Mouse (Mus musculus): ENCODE measurements at regions not wholly inside any gene's neighbourhood (a gene's known extent, or its start where the extent isn't known, plus 50 kb on each side); places are given as distances from the start of the nearest gene placed in this dataset.

GRCm38 (mm10) chr3:56590071-56590470 lies 406.6 kb upstream of the Nbea start:
- Histone ChIP-seq H3K4me3 (no peak overlapping the region), H3K27ac (no peak overlapping the region)
- peak; percentile 12 for DNase-seq
- no peak for TF ChIP-seq CTCF (IDR thresholded peaks at IDR 0.05)
- intact Hi-C loops (cut with DNase I) = no loop called here

GRCm38 (mm10) chr3:56575422-56575821 lies 391.9 kb upstream of the Nbea start:
- DNase-seq = no peak
- no peak overlapping the region for H3K27ac ChIP-seq
- no peak overlapping the region for H3K4me3 ChIP-seq

GRCm38 (mm10) chr3:56536178-56536577 lies 352.7 kb upstream of the Nbea start:
- no peak for DNase-seq
- no peak overlapping the region for H3K4me3 ChIP-seq
- peak; percentile 21; the same call in 1 of the 2 replicates for TF ChIP-seq CTCF (IDR thresholded peaks at IDR 0.05)
- intact Hi-C loops (cut with DNase I) = no loop called here
- H3K27ac ChIP-seq = no peak overlapping the region

More at GRCm38 (mm10) chr3:56575422-56575821, 391.9 kb upstream of the Nbea start:
- TF ChIP-seq CTCF (IDR thresholded peaks at IDR 0.05) = no peak
- intact Hi-C loops (cut with DNase I) = no loop called here

GRCm38 (mm10) chr3:56504445-56504844 lies 320.9 kb upstream of the Nbea start:
- Histone ChIP-seq H3K27ac (no peak overlapping the region), H3K4me3 (no peak overlapping the region)
- intact Hi-C loops (cut with DNase I) = no loop called here
- no peak for DNase-seq
- TF ChIP-seq CTCF (IDR thresholded peaks at IDR 0.05) = no peak

- H3K27ac ChIP-seq = no peak overlapping the region
- DNase-seq = no peak
- no peak overlapping the region for H3K4me3 ChIP-seq
- TF ChIP-seq CTCF (IDR thresholded peaks at IDR 0.05) = no peak
- intact Hi-C loops (cut with DNase I) = no loop called here
These were observed 315.8 kb upstream of the Nbea start for GRCm38 (mm10) chr3:56499301-56499700.

- no peak for DNase-seq
- intact Hi-C loops (cut with DNase I) = no loop called here
- Histone ChIP-seq H3K27ac (no peak overlapping the region), H3K4me3 (no peak overlapping the region)
- no peak for TF ChIP-seq CTCF (IDR thresholded peaks at IDR 0.05)
These were observed 310.4 kb upstream of the Nbea start for GRCm38 (mm10) chr3:56493937-56494336.

- no peak overlapping the region for H3K4me3 ChIP-seq
- no peak for TF ChIP-seq CTCF (IDR thresholded peaks at IDR 0.05)
- no peak for DNase-seq
- intact Hi-C loops (cut with DNase I) = no loop called here
- no peak overlapping the region for H3K27ac ChIP-seq
These were observed 305.7 kb upstream of the Nbea start for GRCm38 (mm10) chr3:56489154-56489553.

GRCm38 (mm10) chr3:56485550-56486400 lies 302.3 kb upstream of the Nbea start:
- DNase-seq = no peak
- TF ChIP-seq CTCF (IDR thresholded peaks at IDR 0.05) = no peak
- Histone ChIP-seq H3K4me3 (no peak overlapping the region), H3K27ac (no peak overlapping the region)
- intact Hi-C loops (cut with DNase I) = no loop called here

GRCm38 (mm10) chr3:56484096-56484495 lies 300.6 kb upstream of the Nbea start:
- Histone ChIP-seq H3K4me3 (no peak overlapping the region), H3K27ac (no peak overlapping the region)
- DNase-seq = peak; percentile 16
- no peak for TF ChIP-seq CTCF (IDR thresholded peaks at IDR 0.05)
- intact Hi-C loops (cut with DNase I) = no loop called here

GRCm38 (mm10) chr3:56483370-56483769 lies 299.9 kb upstream of the Nbea start:
- intact Hi-C loops (cut with DNase I) = no loop called here
- no peak for DNase-seq
- Histone ChIP-seq H3K4me3 (no peak overlapping the region), H3K27ac (no peak overlapping the region)
- no peak for TF ChIP-seq CTCF (IDR thresholded peaks at IDR 0.05)

- H3K4me3 ChIP-seq = no peak overlapping the region
- no peak overlapping the region for H3K27ac ChIP-seq
- intact Hi-C loops (cut with DNase I) = no loop called here
- no peak for DNase-seq
- TF ChIP-seq CTCF (IDR thresholded peaks at IDR 0.05) = no peak
These were observed 296.0 kb upstream of the Nbea start for GRCm38 (mm10) chr3:56479529-56479928.

GRCm38 (mm10) chr3:56478544-56479140 lies 295.1 kb upstream of the Nbea start:
- no peak overlapping the region for H3K4me3 ChIP-seq
- H3K27ac ChIP-seq = no peak overlapping the region
- no peak for DNase-seq
- TF ChIP-seq CTCF (IDR thresholded peaks at IDR 0.05) = no peak
- intact Hi-C loops (cut with DNase I) = no loop called here
